Mouse (Mus musculus) megakaryocyte, embryonic 14.5 days (primary cell): ENCODE measurements around the gene Smtnl1.

Experiments used
- FLI1 ChIP-seq: IDR thresholded peaks from 2 replicates; pipeline ENCODE4 v1.6.1; 2012; ENCODE audit warnings: low read length, inconsistent platforms, mixed read lengths
- GATA1 ChIP-seq: IDR thresholded peaks from 3 replicates; pipeline ENCODE4 v1.6.1; 2012; ENCODE audit warnings: mixed read lengths, low read length, inconsistent platforms, borderline replicate concordance

DNA sequence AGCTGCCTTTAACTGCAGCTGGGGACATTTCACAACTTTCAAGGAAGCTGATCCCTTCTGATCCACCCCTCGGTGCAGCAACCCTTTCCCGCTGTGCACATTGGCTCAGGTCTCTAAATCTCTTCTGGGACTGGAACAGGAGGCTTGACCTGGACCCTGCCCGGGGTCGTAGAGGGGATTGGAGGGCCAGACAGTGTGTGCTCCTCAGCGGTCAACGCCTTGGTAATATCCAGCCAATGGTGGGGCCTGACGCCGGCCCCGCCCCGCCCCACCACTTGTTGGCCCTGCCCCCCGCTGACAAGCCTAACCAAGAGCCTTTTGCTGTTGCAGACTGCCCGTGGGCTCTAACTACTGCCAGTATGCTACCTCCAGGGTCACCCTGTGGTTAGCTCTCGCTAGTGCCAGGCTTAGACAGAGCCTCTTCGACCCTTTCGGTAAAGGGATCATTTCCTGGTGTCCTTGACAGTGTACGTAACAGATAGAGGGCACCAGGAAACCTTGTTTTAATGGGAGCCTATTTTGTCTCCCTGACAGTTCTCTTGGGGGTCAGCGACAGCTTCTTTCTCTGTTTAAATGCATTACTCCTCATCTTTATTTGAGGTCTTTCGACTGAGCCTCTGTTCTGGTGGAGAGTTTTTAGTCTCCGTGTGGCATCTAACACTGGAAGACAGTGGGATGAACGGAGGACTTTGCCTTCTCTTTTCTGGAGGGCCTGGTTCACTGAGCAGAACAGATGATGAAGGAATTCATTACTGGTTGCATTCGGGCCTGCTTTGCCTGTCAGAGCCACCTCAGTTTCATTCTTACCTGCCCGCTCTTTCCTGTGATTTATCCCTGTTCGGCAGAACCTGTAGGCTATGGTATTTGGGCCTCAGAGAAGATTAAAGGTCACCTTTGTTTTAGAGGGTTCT lies 28.9 kb upstream of the Smtnl1 start:
- no peak for TF ChIP-seq GATA1
- no peak for TF ChIP-seq FLI1
